Mouse (Mus musculus): Measurements from ENCODE around the gene Ddb1.

DNA sequence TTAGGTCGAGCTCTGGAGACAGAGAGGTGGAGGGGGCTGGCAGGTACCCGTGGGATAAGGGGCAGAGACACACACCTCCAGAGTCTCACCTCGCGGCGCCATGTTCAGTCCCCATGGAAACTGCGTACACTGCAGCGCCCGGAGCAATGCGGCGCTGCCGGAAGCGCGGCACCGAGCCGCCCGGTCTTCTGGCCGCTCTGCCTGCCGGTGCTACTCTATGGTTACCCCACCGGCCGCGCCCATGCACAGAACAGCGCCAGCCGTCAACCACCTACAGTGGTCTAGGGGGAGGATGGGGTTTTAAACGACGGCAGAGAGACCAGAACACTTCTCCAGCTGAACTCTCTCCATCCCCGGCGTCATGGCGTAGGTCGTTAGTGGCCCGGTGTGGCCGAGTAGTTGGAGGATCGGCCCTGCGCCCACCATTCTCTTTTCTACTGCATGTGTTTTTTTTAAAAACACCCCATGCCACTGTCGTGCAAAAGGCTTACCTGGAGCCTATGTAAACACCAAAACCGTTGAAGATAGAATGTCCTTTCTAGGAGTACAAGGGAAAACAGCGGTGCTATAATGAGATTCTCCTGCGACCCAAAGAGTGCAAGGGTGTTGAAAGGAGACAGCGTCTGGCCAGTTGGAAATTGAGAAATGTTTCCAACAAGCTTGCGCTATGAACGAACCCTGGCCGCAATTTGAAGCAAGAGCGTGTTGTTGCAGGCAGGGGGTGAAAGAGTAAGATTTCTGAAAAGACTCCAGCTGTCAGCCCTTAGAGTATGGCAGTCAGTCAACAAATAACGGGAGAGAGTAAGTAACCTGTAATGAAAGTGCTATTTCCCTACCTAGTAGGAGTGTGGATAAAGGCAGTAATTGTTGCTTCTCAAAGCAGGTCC, 49.3 kb upstream of the Ddb1 start, which contains the start of gene Tmem216:
- TF ChIP-seq TAL1 (IDR thresholded peaks at IDR 0.05; ENCODE audit: low read length) (no peak), GATA1 (IDR thresholded peaks at IDR 0.05; ENCODE audit: low read length) (no peak)

Data from erythroblast, embryonic 14.5 days (primary cell).